ENCODE assay signal across 22 mouse cellular contexts in genomic region chr5:16155375-16156284, GRCm38 (mm10).
DNase-seq lines count a peak whose midpoint lies in the region; ATAC-seq lines count a peak whose summit lies in the region.
"Had no signal": no experiment of that assay in that cellular context is flagged by ENCODE, and none has a peak within 500 bp of the region (broad histone marks: within the 10 kb centered on the region; RNA-seq: fewer than 3 reads in every experiment).

No protein-coding gene starts in this region.

- no peak overlapping the region for H3K4me3 ChIP-seq in forebrain, embryonic 12.5 days (replicated peaks)
- no peak overlapping the region for H3K4me3 ChIP-seq in forebrain, embryonic 11.5 days (ENCODE audit: low read depth, low read length)
- H3K4me3 ChIP-seq in hindbrain, embryonic 16.5 days (ENCODE audit: low read length): no peak overlapping the region
- H3K4me3 ChIP-seq in hindbrain, embryonic 12.5 days: no peak overlapping the region
- no peak overlapping the region for H3K4me3 ChIP-seq in forebrain, embryonic 16.5 days (replicated peaks; ENCODE audit: low read length)
- H3K4me3 ChIP-seq: embryonic facial prominence, embryonic 12.5 days; hindbrain, embryonic 10.5 days; hindbrain, embryonic 15.5 days had no signal

- no peaks in the 10 kb centered on the region for H3K4me1 ChIP-seq in forebrain, embryonic 12.5 days
- H3K4me1 ChIP-seq in forebrain, embryonic 11.5 days (replicated peaks; ENCODE audit: control insufficient read depth, insufficient read depth, low read length): no peaks in the 10 kb centered on the region
- H3K4me1 ChIP-seq in hindbrain, embryonic 16.5 days (ENCODE audit: control insufficient read depth, insufficient read depth, low read depth, low read length): no peaks in the 10 kb centered on the region
- no peaks in the 10 kb centered on the region for H3K4me1 ChIP-seq in hindbrain, embryonic 12.5 days
- peaks cover 5% of the 10 kb centered on the region; the same call in 1 of the 2 replicates for H3K4me1 ChIP-seq in forebrain, embryonic 16.5 days (replicated peaks; ENCODE audit: control insufficient read depth, insufficient read depth, low read length)
- H3K4me1 ChIP-seq: embryonic facial prominence, embryonic 12.5 days; hindbrain, embryonic 10.5 days; hindbrain, embryonic 15.5 days had no signal

- no peak overlapping the region for H3K27ac ChIP-seq in forebrain, embryonic 12.5 days
- H3K27ac ChIP-seq in forebrain, embryonic 11.5 days (ENCODE audit: low read depth, low read length): no peak overlapping the region
- no peak overlapping the region for H3K27ac ChIP-seq in hindbrain, embryonic 16.5 days (ENCODE audit: low read depth, low read length)
- H3K27ac ChIP-seq in hindbrain, embryonic 12.5 days: no peak overlapping the region
- peak overlapping the region; percentile 52 for H3K27ac ChIP-seq in forebrain, embryonic 16.5 days (ENCODE audit: low read length)
- H3K27ac ChIP-seq: embryonic facial prominence, embryonic 12.5 days; hindbrain, embryonic 10.5 days; hindbrain, embryonic 15.5 days; kidney, postnatal 0 days had no signal

- 0 out of 2 replicates have a peak, but pooled peaks cover 10% of the 10 kb centered on the region for H3K27me3 ChIP-seq in forebrain, embryonic 12.5 days
- H3K27me3 ChIP-seq in forebrain, embryonic 11.5 days (ENCODE audit: control insufficient read depth, insufficient read depth, low read length): no peaks in the 10 kb centered on the region
- no peaks in the 10 kb centered on the region for H3K27me3 ChIP-seq in hindbrain, embryonic 16.5 days (replicated peaks; ENCODE audit: control insufficient read depth, insufficient read depth, low read length)
- H3K27me3 ChIP-seq in hindbrain, embryonic 12.5 days: no peaks in the 10 kb centered on the region
- H3K27me3 ChIP-seq in forebrain, embryonic 16.5 days (replicated peaks; ENCODE audit: control insufficient read depth, insufficient read depth, low read length): no peaks in the 10 kb centered on the region
- H3K27me3 ChIP-seq: embryonic facial prominence, embryonic 12.5 days; hindbrain, embryonic 15.5 days had no signal

- WGBS in forebrain, embryonic 12.5 days: 66% methylated on average over 6 of the region's 6 CpGs
- 73% methylated on average over 6 of the region's 6 CpGs for WGBS in forebrain, embryonic 11.5 days
- 74% methylated on average over 6 of the region's 6 CpGs for WGBS in hindbrain, embryonic 16.5 days
- 81% methylated on average over 6 of the region's 6 CpGs for WGBS in hindbrain, embryonic 12.5 days
- 31% methylated on average over 6 of the region's 6 CpGs for WGBS in forebrain, embryonic 16.5 days

- no peak for DNase-seq in cerebellum, adult 11 months
- DNase-seq in forebrain, embryonic 11.5 days (ENCODE audit: low spot score): no peak
- no peak for DNase-seq in gastrocnemius, postnatal 14 days
- DNase-seq: adrenal gland, adult 8-10 months; adrenal gland, postnatal 36 days; B cell, adult 2 months; gastrocnemius, postnatal 10 days; heart, postnatal 14 days; kidney, adult 11 months; kidney, adult 9 months had no signal

- ATAC-seq in cerebellum, adult (ENCODE audit: insufficient number of reproducible peaks, low FRiP score, low TSS enrichment): peak; percentile 26; the same call in 1 of the 2 replicates
- ATAC-seq in forebrain, embryonic 12.5 days (ENCODE audit: low FRiP score): 0 out of 2 replicates have a peak, but pooled peaks have one; percentile 28
- ATAC-seq in forebrain, embryonic 11.5 days (replicated peaks; ENCODE audit: low FRiP score): no peak
- ATAC-seq in hindbrain, embryonic 16.5 days: 0 out of 2 replicates have a peak, but pooled peaks have one; percentile 44
- ATAC-seq in hindbrain, embryonic 12.5 days (ENCODE audit: low FRiP score): no peak
- peak; percentile 87 for ATAC-seq in forebrain, embryonic 16.5 days
- ATAC-seq: CD4-positive, CD25-positive, alpha-beta regulatory T cell, adult 4 months; inflammation-experienced regulatory T-cells, adult 6 months had no signal

- intact Hi-C loops in gastrocnemius, postnatal 14 days (cut with DNase I; ENCODE audit: low total_unique reads): no loop called here

- H3K9ac ChIP-seq in forebrain, embryonic 12.5 days: no peak overlapping the region
- no peak overlapping the region for H3K9ac ChIP-seq in forebrain, embryonic 11.5 days (ENCODE audit: low read length)
- no peak overlapping the region for H3K9ac ChIP-seq in hindbrain, embryonic 16.5 days (ENCODE audit: low read depth, low read length)
- no peak overlapping the region for H3K9ac ChIP-seq in hindbrain, embryonic 12.5 days
- no peak overlapping the region for H3K9ac ChIP-seq in forebrain, embryonic 16.5 days (replicated peaks; ENCODE audit: low read depth, low read length)
- H3K9ac ChIP-seq: embryonic facial prominence, embryonic 12.5 days; hindbrain, embryonic 15.5 days had no signal

- no peaks in the 10 kb centered on the region for H3K9me3 ChIP-seq in forebrain, embryonic 12.5 days
- no peaks in the 10 kb centered on the region for H3K9me3 ChIP-seq in forebrain, embryonic 11.5 days (ENCODE audit: control insufficient read depth, low read length)
- no peaks in the 10 kb centered on the region for H3K9me3 ChIP-seq in hindbrain, embryonic 16.5 days (ENCODE audit: control insufficient read depth, low read length)
- H3K9me3 ChIP-seq in hindbrain, embryonic 12.5 days (replicated peaks): no peaks in the 10 kb centered on the region
- no peaks in the 10 kb centered on the region for H3K9me3 ChIP-seq in forebrain, embryonic 16.5 days (ENCODE audit: control insufficient read depth, low read length)
- H3K9me3 ChIP-seq: embryonic facial prominence, embryonic 12.5 days; G1E; hindbrain, embryonic 10.5 days; hindbrain, embryonic 15.5 days had no signal

- no peak overlapping the region for H3K4me2 ChIP-seq in forebrain, embryonic 12.5 days
- H3K4me2 ChIP-seq in forebrain, embryonic 11.5 days (ENCODE audit: low read depth, low read length, severe bottlenecking): no peak overlapping the region
- H3K4me2 ChIP-seq in hindbrain, embryonic 16.5 days (ENCODE audit: low read length): no peak overlapping the region
- no peak overlapping the region for H3K4me2 ChIP-seq in hindbrain, embryonic 12.5 days (replicated peaks)
- H3K4me2 ChIP-seq in forebrain, embryonic 16.5 days (ENCODE audit: low read length): no peak overlapping the region
- H3K4me2 ChIP-seq: embryonic facial prominence, embryonic 12.5 days; hindbrain, embryonic 15.5 days had no signal

- H3K36me3 ChIP-seq in forebrain, embryonic 12.5 days (replicated peaks): no peaks in the 10 kb centered on the region
- H3K36me3 ChIP-seq in forebrain, embryonic 11.5 days (ENCODE audit: control insufficient read depth, insufficient read depth, low read length): no peaks in the 10 kb centered on the region
- no peaks in the 10 kb centered on the region for H3K36me3 ChIP-seq in hindbrain, embryonic 16.5 days (ENCODE audit: control insufficient read depth, insufficient read depth, low read length)
- H3K36me3 ChIP-seq in hindbrain, embryonic 12.5 days: no peaks in the 10 kb centered on the region
- H3K36me3 ChIP-seq in forebrain, embryonic 16.5 days (ENCODE audit: control insufficient read depth, insufficient read depth): no peaks in the 10 kb centered on the region
- H3K36me3 ChIP-seq: embryonic facial prominence, embryonic 12.5 days; G1E; hindbrain, embryonic 10.5 days; hindbrain, embryonic 15.5 days had no signal

Comparison
In these comparisons a context has a peak if more than half of its experiments do, and no peak if none do; other contexts are left out.
1. ATAC-seq: peak in cerebellum, adult (single experiment), forebrain, embryonic 12.5 days (single experiment), hindbrain, embryonic 16.5 days (single experiment) and forebrain, embryonic 16.5 days (single experiment); none in forebrain, embryonic 11.5 days (single experiment) and hindbrain, embryonic 12.5 days (single experiment).